Mouse (Mus musculus) limb, embryonic 10.5 days (tissue): ENCODE results near the gene Nub1. TPM values are rescaled to one million over a fixed set of nuclear protein-coding genes. Genes with fewer than 3 reads are reported as not detected.

ENCODE experiments used
- DNase-seq: peaks from one replicate; pipeline ENCODE4 v3.0.0-alpha.2; 2017; ENCODE audit warnings: low spot score
- H3K27ac ChIP-seq: fragments of 300-500 bp; sonication (generic); 2 replicates; pipeline ENCODE4 v1.5.1; 2016; ENCODE audit warnings: mild to moderate bottlenecking
- H3K27me3 ChIP-seq: fragments of 300-500 bp; sonication (generic); 2 replicates; pipeline ENCODE4 v1.6.1; 2016; ENCODE audit warnings: low read depth, mild to moderate bottlenecking; ENCODE audit not compliant: poor library complexity, severe bottlenecking
- H3K36me3 ChIP-seq: fragments of 300-500 bp; sonication (generic); 2 replicates; pipeline ENCODE4 v1.6.1; 2016; ENCODE audit warnings: mild to moderate bottlenecking, moderate library complexity
- H3K4me1 ChIP-seq: fragments of 300-500 bp; sonication (generic); 2 replicates; pipeline ENCODE4 v1.6.1; 2016
- H3K4me3 ChIP-seq: fragments of 300-500 bp; sonication (generic); 2 replicates; pipeline ENCODE4 v1.5.1; 2016; ENCODE audit warnings: mild to moderate bottlenecking, moderate library complexity
- H3K9me3 ChIP-seq: fragments of 300-500 bp; sonication (generic); replicated peaks from 2 replicates; pipeline ENCODE4 v1.6.1; 2016; ENCODE audit warnings: mild to moderate bottlenecking
- WGBS: fragments of 180-500 bp; shearing (Covaris S2); methylation state at CpG from one replicate; pipeline ENCODE4 v1.1.7; 2016; 5-methylcytosine and 5-hydroxymethylcytosine counted together
- polyA plus RNA-seq: library from polyadenylated mRNA; unstranded; fragments of >200 nt; fragmentation: Nextera tagmentation; extraction: Ambion mirVana; gene quantifications from 2 replicates; pipeline ENCODE4 v1.2.1, GENCODE M21; 2016

The Nub1 gene
- polyA plus RNA-seq, 1 experiment from 2014 or later = 26.9 TPM

- 2% methylated on average over 15 of the region's 15 CpGs for WGBS
- Histone ChIP-seq H3K27ac (peak overlapping the region; percentile 89), H3K36me3 (peaks cover 7% of the 10 kb centered on the region; the same call in 1 of the 2 replicates), H3K9me3 (no peaks in the 10 kb centered on the region), H3K4me1 (peaks cover 59% of the 10 kb centered on the region), H3K4me3 (peak overlapping the region; percentile 70), H3K27me3 (peaks cover 17% of the 10 kb centered on the region; the same call in 1 of the 2 replicates)
- peak; percentile 74 for DNase-seq
Observed at GRCm38 (mm10) chr5:24730986-24731385, 45.7 kb downstream of the Nub1 start.

- Histone ChIP-seq H3K4me3 (peak overlapping the region; percentile 15; the same call in 1 of the 2 replicates), H3K4me1 (peaks cover 52% of the 10 kb centered on the region), H3K36me3 (peaks cover under 1% of the 10 kb centered on the region; the same call in 1 of the 2 replicates), H3K27ac (peak overlapping the region; percentile 72), H3K9me3 (no peaks in the 10 kb centered on the region), H3K27me3 (peaks cover 17% of the 10 kb centered on the region; the same call in 1 of the 2 replicates)
- DNase-seq = peak; percentile 77
- 5% methylated on average over 8 of the region's 8 CpGs for WGBS
Observed at GRCm38 (mm10) chr5:24733134-24733533, 47.8 kb downstream of the Nub1 start.

- Histone ChIP-seq H3K27me3 (peaks cover 17% of the 10 kb centered on the region; the same call in 1 of the 2 replicates), H3K36me3 (no peaks in the 10 kb centered on the region), H3K4me3 (no peak overlapping the region), H3K4me1 (peaks cover 51% of the 10 kb centered on the region), H3K27ac (peak overlapping the region; percentile 73), H3K9me3 (no peaks in the 10 kb centered on the region)
- 68% methylated on average over 7 of the region's 7 CpGs for WGBS
- DNase-seq = no peak
Observed at GRCm38 (mm10) chr5:24733771-24734426, 48.6 kb downstream of the Nub1 start.

GRCm38 (mm10) chr5:24737595-24737994 lies 52.3 kb downstream of the Nub1 start:
- Histone ChIP-seq H3K4me3 (no peak overlapping the region), H3K27me3 (no peaks in the 10 kb centered on the region), H3K27ac (no peak overlapping the region), H3K4me1 (peaks cover 37% of the 10 kb centered on the region), H3K9me3 (no peaks in the 10 kb centered on the region), H3K36me3 (no peaks in the 10 kb centered on the region)
- no peak for DNase-seq
- 94% methylated on average over 10 of the region's 10 CpGs for WGBS

- Histone ChIP-seq H3K36me3 (no peaks in the 10 kb centered on the region), H3K4me3 (no peak overlapping the region), H3K9me3 (no peaks in the 10 kb centered on the region), H3K4me1 (peaks cover 28% of the 10 kb centered on the region), H3K27me3 (no peaks in the 10 kb centered on the region), H3K27ac (no peak overlapping the region)
- WGBS = 92% methylated on average over 1 of the region's 1 CpGs
- DNase-seq = no peak
Observed at GRCm38 (mm10) chr5:24738517-24738916, 53.2 kb downstream of the Nub1 start.

GRCm38 (mm10) chr5:24739141-24739753 lies 53.9 kb downstream of the Nub1 start:
- Histone ChIP-seq H3K4me1 (peaks cover 21% of the 10 kb centered on the region), H3K9me3 (no peaks in the 10 kb centered on the region), H3K36me3 (no peaks in the 10 kb centered on the region), H3K4me3 (no peak overlapping the region), H3K27ac (peak overlapping the region; percentile 59; the same call in 1 of the 2 replicates), H3K27me3 (no peaks in the 10 kb centered on the region)
- no peak for DNase-seq
- 70% methylated on average over 15 of the region's 15 CpGs for WGBS

- DNase-seq = peak; percentile 68
- 66% methylated on average over 15 of the region's 15 CpGs for WGBS
- no peaks in the 10 kb centered on the region for H3K27me3 ChIP-seq
- H3K4me1 ChIP-seq = peaks cover 21% of the 10 kb centered on the region
- peak overlapping the region; percentile 76 for H3K27ac ChIP-seq
- H3K9me3 ChIP-seq = no peaks in the 10 kb centered on the region
- H3K36me3 ChIP-seq = no peaks in the 10 kb centered on the region
- H3K4me3 ChIP-seq = no peak overlapping the region
Observed at GRCm38 (mm10) chr5:24741172-24741885, 56.0 kb downstream of the Nub1 start.

- no peak overlapping the region for H3K4me3 ChIP-seq
- 94% methylated on average over 10 of the region's 10 CpGs for WGBS
- peaks cover 36% of the 10 kb centered on the region for H3K4me1 ChIP-seq
- H3K27ac ChIP-seq = no peak overlapping the region
- no peaks in the 10 kb centered on the region for H3K9me3 ChIP-seq
- no peaks in the 10 kb centered on the region for H3K27me3 ChIP-seq
- no peaks in the 10 kb centered on the region for H3K36me3 ChIP-seq
- DNase-seq = no peak
Observed at GRCm38 (mm10) chr5:24743956-24744355, 58.6 kb downstream of the Nub1 start.

GRCm38 (mm10) chr5:24747533-24747932 lies 62.2 kb downstream of the Nub1 start:
- peak overlapping the region; percentile 42 for H3K27ac ChIP-seq
- no peak overlapping the region for H3K4me3 ChIP-seq
- H3K27me3 ChIP-seq = no peaks in the 10 kb centered on the region
- H3K4me1 ChIP-seq = peaks cover 48% of the 10 kb centered on the region
- 8% methylated on average over 6 of the region's 6 CpGs for WGBS
- H3K9me3 ChIP-seq = no peaks in the 10 kb centered on the region
- no peaks in the 10 kb centered on the region for H3K36me3 ChIP-seq
- no peak for DNase-seq

GRCm38 (mm10) chr5:24749731-24750130 lies 64.4 kb downstream of the Nub1 start:
- Histone ChIP-seq H3K36me3 (no peaks in the 10 kb centered on the region), H3K27ac (peak overlapping the region; percentile 95), H3K4me1 (peaks cover 53% of the 10 kb centered on the region), H3K27me3 (no peaks in the 10 kb centered on the region), H3K9me3 (no peaks in the 10 kb centered on the region), H3K4me3 (peak overlapping the region; percentile 68)
- peak; percentile 35 for DNase-seq
- WGBS = 56% methylated on average over 5 of the region's 5 CpGs

GRCm38 (mm10) chr5:24750321-24751304 lies 65.3 kb downstream of the Nub1 start:
- Histone ChIP-seq H3K4me3 (peak overlapping the region; percentile 68), H3K36me3 (no peaks in the 10 kb centered on the region), H3K27me3 (no peaks in the 10 kb centered on the region), H3K27ac (peak overlapping the region; percentile 95), H3K9me3 (no peaks in the 10 kb centered on the region), H3K4me1 (peaks cover 60% of the 10 kb centered on the region)
- WGBS = 1% methylated on average over 59 of the region's 59 CpGs
- DNase-seq = peak; percentile 99
